Mouse (Mus musculus): Measurements from ENCODE around the gene AI854703. TPM values are rescaled to one million over a fixed set of nuclear protein-coding genes. Genes with fewer than 3 reads are reported as not detected.
"Not testable (repeated sequence)": the region's sequence is repeated elsewhere in the genome, so short reads cannot be mapped to it uniquely, and the experiment has no call there.

AI854703 gene
- total RNA-seq, 2 experiments from 2014 or later: 17.1 to 17.3 TPM

- DNase-seq (ENCODE audit: extremely low spot score in 1 of 2, low spot score in 2 of 2): no peak
- intact Hi-C loops (cut with DNase I): no loop called here
Observed at GRCm38 (mm10) chr6:48609512-48609911, 17.1 kb upstream of the AI854703 start.

GRCm38 (mm10) chr6:48610657-48611056, 15.9 kb upstream of the AI854703 start:
- DNase-seq (ENCODE audit: extremely low spot score in 1 of 2, low spot score in 2 of 2): no peak
- intact Hi-C loops (cut with DNase I): no loop called here

DNA sequence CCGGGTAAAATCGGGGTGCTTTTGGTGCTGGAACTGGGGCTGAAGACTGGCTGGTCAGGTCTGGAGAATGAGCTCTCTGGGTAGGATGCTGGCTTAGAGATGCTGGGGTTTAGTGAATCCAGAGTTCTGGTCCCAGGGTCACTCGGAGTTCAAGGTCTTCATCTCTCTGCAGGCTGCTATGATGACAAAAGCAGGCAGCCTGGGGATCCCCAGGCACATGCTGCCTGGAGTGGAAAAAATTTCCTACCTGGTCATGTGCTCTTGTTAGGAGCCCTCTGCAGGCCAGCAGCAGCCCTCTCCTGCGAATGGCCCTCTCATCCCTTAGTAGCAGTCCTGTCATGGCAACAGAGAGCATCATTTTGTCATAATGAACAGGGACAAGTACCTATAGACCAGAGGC, 13.1 kb upstream of the AI854703 start:
- intact Hi-C loops (cut with DNase I): no loop called here
- DNase-seq (ENCODE audit: extremely low spot score in 1 of 2, low spot score in 2 of 2): no peak

GRCm38 (mm10) chr6:48614756-48615155, 11.8 kb upstream of the AI854703 start:
- no peak for DNase-seq (ENCODE audit: extremely low spot score in 1 of 2, low spot score in 2 of 2)
- intact Hi-C loops (cut with DNase I): no loop called here

DNA sequence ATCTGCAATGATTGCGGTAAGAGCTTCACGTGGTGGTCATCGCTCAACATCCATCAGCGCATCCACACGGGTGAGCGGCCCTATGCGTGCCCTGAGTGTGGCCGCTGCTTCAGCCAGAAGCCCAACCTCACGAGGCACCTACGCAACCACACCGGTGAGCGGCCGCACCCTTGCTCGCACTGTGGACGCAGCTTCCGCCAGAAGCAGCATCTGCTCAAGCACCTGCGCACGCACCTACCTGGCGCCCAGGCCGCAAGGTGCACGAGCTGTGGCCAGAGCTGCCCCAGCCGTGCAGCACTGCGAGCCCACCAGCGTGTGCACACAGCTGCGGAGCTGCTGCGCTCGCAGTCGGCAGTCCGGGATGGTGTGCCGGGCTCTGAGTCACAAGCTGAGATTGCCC, 6.5 kb upstream of the AI854703 start:
- peak in 1 of 2 experiments; percentile 22 for DNase-seq (ENCODE audit: extremely low spot score in 1 of 2, low spot score in 2 of 2)
- intact Hi-C loops (cut with DNase I): no loop called here

DNA sequence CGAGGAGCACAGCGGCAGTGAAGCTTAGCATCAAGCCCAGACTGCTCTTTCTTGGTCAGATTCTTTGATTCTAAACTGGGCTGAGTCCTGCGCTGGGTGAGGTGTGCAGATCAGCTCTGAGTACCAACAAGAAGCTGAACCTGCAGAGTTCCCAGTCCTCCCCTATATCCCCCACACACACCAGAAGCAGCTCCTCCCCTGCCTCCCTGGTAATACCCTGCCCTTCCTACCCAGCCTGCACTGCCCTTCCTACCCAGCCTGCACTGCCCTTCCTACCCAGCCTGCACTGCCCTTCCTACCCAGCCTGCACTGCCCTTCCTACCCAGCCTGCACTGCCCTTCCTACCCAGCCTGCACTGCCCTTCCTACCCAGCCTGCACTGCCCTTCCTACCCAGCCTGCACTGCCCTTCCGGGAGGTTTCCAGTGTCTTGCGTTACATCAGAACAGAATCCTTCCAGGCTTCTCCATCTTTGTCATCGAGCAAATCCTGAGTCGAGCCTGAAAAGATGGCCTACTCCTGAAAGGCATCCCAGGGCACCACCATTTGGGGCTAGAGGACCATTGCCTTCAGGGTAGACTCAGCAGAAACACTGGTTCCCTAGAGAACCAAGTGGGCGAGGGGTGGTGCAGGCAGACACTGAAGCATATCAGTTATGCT, 4.2 kb upstream of the AI854703 start:
- DNase-seq (ENCODE audit: extremely low spot score in 1 of 2, low spot score in 2 of 2); intact Hi-C loops (cut with DNase I): not testable (repeated sequence)

GRCm38 (mm10) chr6:48623460-48623859, 3.1 kb upstream of the AI854703 start:
- DNase-seq (ENCODE audit: extremely low spot score in 1 of 2, low spot score in 2 of 2): no peak
- intact Hi-C loops (cut with DNase I): no loop called here

DNA sequence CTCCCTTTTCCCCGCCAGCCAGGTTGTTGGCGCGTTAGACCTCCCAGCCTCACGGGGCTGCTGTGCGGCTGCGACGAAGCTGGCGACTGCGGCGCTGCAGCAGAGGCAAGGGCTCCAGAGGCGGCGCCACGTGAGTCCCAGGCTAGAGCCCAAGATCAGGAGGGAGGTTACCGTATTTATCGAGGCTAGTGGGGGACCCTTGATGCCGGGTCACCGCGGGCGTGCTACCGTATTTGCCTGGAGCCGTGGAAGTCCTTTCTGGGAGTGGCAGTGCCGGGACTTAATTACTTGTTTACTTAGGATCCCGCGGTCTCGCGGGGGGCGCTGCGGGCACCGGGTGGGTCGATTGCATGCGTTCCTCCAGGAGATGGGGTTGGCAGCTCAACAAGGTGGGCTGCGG, 420 bp downstream of the AI854703 start:
- intact Hi-C loops (cut with DNase I): no loop called here
- DNase-seq (ENCODE audit: extremely low spot score in 1 of 2, low spot score in 2 of 2): peak; percentile 51 to 72

DNA sequence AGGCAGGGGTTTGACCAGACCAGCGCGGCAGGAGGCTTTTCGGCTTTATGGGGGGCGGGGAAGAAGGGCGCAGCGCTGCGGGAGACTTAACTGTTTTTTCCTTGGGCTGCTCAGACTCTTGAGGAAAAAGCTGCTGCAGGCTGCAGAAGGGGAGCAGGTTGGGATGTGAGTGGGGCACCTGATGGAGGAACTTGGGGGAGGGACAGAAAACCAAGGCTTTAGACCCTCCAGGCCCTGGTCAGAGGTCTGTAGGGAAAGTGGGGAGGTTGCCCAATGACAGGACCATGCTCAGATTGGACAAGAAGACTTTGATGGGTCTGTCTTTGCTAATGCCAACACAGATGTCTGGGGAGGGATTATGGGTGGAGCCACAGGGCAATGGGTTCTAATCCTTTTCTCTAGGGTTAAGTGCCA, 954 bp downstream of the AI854703 start:
- no peak for DNase-seq (ENCODE audit: extremely low spot score in 1 of 2, low spot score in 2 of 2)
- intact Hi-C loops (cut with DNase I): no loop called here

DNA sequence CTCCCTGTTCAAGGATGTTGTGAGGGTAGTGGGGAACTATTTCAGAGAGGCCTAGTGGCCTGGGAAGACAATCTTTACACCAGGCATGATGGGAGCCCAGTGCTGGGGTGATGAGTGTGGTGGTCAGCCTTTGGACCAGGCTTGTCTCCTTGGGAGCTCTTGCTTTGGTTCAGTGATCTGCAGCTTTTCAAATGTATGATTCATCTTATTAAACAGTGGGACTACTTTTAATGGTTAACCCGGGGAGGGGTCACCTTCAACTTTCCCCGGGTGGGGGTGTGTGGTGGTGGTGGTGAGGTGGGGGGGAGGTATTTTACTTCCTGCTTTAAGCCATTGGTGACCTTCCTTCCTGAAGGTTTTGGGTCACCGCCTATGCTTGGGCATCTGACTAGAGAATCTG, 1.8 kb downstream of the AI854703 start:
- intact Hi-C loops (cut with DNase I): no loop called here

GRCm38 (mm10) chr6:48628808-48629660, 2.5 kb downstream of the AI854703 start:
- DNase-seq (ENCODE audit: extremely low spot score in 1 of 2, low spot score in 2 of 2): peak; percentile 41 to 68
- intact Hi-C loops (cut with DNase I): no loop called here

More for the DNA sequence above, 1.8 kb downstream of the AI854703 start:
- DNase-seq (ENCODE audit: extremely low spot score in 1 of 2, low spot score in 2 of 2): no peak

GRCm38 (mm10) chr6:48629661-48630034, 3.1 kb downstream of the AI854703 start:
- intact Hi-C loops (cut with DNase I): loop anchor here (5.0 kb wide), 2 partner anchors 37 to 87 kb away; partner anchors contain the start of genes Gm44965 and Repin1
- no peak for DNase-seq (ENCODE audit: extremely low spot score in 1 of 2, low spot score in 2 of 2)

- intact Hi-C loops (cut with DNase I): loop anchor here (5.0 kb wide), 2 partner anchors 39 to 89 kb away; partner anchors contain the start of genes Gm44965 and Repin1
- no peak for DNase-seq (ENCODE audit: extremely low spot score in 1 of 2, low spot score in 2 of 2)
Observed at GRCm38 (mm10) chr6:48630831-48631230, 4.3 kb downstream of the AI854703 start.

DNA sequence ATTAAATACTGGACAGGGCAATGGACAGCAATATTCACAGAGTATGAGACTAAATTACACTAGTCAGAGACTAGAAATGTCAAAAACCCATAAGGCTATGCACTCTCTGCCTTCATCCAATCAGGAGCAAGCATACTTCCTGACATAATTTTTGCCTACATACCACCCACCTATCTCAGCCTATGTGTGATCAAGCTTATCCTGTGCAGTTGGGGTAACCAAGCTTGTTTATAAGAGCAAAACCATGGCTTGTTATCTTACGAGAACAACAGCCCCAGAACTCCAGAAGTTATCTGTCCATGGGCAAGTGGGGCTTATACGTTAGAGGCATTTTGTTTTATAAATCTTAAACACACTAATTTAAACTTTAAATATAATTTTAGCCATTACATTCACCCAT, 8.5 kb downstream of the AI854703 start:
- DNase-seq (ENCODE audit: extremely low spot score in 1 of 2, low spot score in 2 of 2): no peak
- intact Hi-C loops (cut with DNase I): loop anchor here (5.0 kb wide), 1 partner anchor 458 kb away; no protein-coding TSS in a partner anchor

- no peak for DNase-seq (ENCODE audit: extremely low spot score in 1 of 2, low spot score in 2 of 2)
- intact Hi-C loops (cut with DNase I): loop anchor here (5.0 kb wide), 1 partner anchor 459 kb away; no protein-coding TSS in a partner anchor
Observed at GRCm38 (mm10) chr6:48636515-48636914, 10.0 kb downstream of the AI854703 start.

- no peak for DNase-seq (ENCODE audit: extremely low spot score in 1 of 2, low spot score in 2 of 2)
Observed at GRCm38 (mm10) chr6:48637811-48638500, 11.4 kb downstream of the AI854703 start.

GRCm38 (mm10) chr6:48638553-48638952, 12.0 kb downstream of the AI854703 start:
- intact Hi-C loops (cut with DNase I): loop anchor here (5.0 kb wide), 1 partner anchor 461 kb away; no protein-coding TSS in a partner anchor

More at GRCm38 (mm10) chr6:48637811-48638500, 11.4 kb downstream of the AI854703 start:
- intact Hi-C loops (cut with DNase I): loop anchor here (5.0 kb wide), 1 partner anchor 461 kb away; no protein-coding TSS in a partner anchor

DNA sequence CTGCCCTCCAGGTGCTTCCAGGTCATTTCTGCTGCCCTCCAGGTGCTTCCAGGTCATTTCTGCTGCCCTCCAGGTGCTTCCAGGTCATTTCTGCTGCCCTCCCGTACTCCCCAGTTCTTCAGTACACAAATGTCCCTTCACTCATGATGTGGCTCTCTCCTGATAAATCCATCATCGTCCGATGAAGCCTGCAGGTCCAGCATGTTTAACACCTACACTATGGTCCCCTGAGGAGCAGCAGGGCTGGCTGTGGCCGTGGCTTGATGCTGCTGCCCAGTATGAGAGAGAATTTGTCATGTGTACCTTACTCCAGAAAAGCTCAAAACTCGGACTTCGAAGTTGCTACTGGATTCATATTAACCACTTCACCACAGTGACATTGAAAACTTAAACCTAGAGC, 14.8 kb downstream of the AI854703 start:
- intact Hi-C loops (cut with DNase I): no loop called here
- DNase-seq (ENCODE audit: extremely low spot score in 1 of 2, low spot score in 2 of 2): no peak

More at GRCm38 (mm10) chr6:48638553-48638952, 12.0 kb downstream of the AI854703 start:
- DNase-seq (ENCODE audit: extremely low spot score in 1 of 2, low spot score in 2 of 2): no peak

- peak in 1 of 2 experiments; percentile 51 for DNase-seq (ENCODE audit: extremely low spot score in 1 of 2, low spot score in 2 of 2)
- intact Hi-C loops (cut with DNase I): no loop called here
Observed at GRCm38 (mm10) chr6:48642764-48643292, 16.3 kb downstream of the AI854703 start.

All from left cerebral cortex, postnatal 10 days (tissue).